Mouse (Mus musculus): ENCODE measurements around the gene Zfp11. TPM values are rescaled to one million over a fixed set of nuclear protein-coding genes. Genes with fewer than 3 reads are reported as not detected.
"Not testable (repeated sequence)": the region's sequence is repeated elsewhere in the genome, so short reads cannot be mapped to it uniquely, and the experiment has no call there.

Zfp11 gene
- total RNA-seq, 1 experiment: 1.6 TPM

- TF ChIP-seq ZNF384 (IDR thresholded peaks at IDR 0.05; ENCODE audit: low read depth, low read length): peak; percentile 83
- peak overlapping the region in 1 of 2 experiments; percentile 62; a peak in 2 of 4 replicates for H3K4me3 ChIP-seq (ENCODE audit: insufficient read depth in 1 of 2, low read depth in 1 of 2, low read length in 2 of 2, poor library complexity in 1 of 2, severe bottlenecking in 1 of 2)
- H3K4me1 ChIP-seq (ENCODE audit: control insufficient read depth in 2 of 2, insufficient read depth in 2 of 2, low read length in 2 of 2, poor library complexity in 1 of 2); H3K9me3 ChIP-seq (ENCODE audit: control insufficient read depth, insufficient read depth, low read depth, low read length); H3K27ac ChIP-seq (ENCODE audit: insufficient read depth, low read depth, low read length, poor library complexity, severe bottlenecking); DNase-seq (ENCODE audit: low read depth, low spot score); H3K9ac ChIP-seq (ENCODE audit: insufficient read depth, low read depth, low read length, poor library complexity, severe bottlenecking); in situ Hi-C loops (cut with MboI; ENCODE audit: low sequenced_read_pairs in 2 of 2, unreplicated experiment in 2 of 2); H3K36me3 ChIP-seq (ENCODE audit: control insufficient read depth, insufficient read depth, low read length, poor library complexity, severe bottlenecking): not testable (repeated sequence)
Observed at GRCm38 (mm10) chr5:129685141-129685540, 15.2 kb upstream of the Zfp11 start.

GRCm38 (mm10) chr5:129669453-129670035, 355 bp downstream of the Zfp11 start:
- no peak for DNase-seq (ENCODE audit: low read depth, low spot score)
- H3K4me3 ChIP-seq (ENCODE audit: insufficient read depth in 1 of 2, low read depth in 1 of 2, low read length in 2 of 2, poor library complexity in 1 of 2, severe bottlenecking in 1 of 2): peak overlapping the region; percentile 85 to 91
- no peaks in the 10 kb centered on the region for H3K36me3 ChIP-seq (ENCODE audit: control insufficient read depth, insufficient read depth, low read length, poor library complexity, severe bottlenecking)
- in situ Hi-C loops (cut with MboI; ENCODE audit: low sequenced_read_pairs in 2 of 2, unreplicated experiment in 2 of 2): no loop called here
- H3K9me3 ChIP-seq (ENCODE audit: control insufficient read depth, insufficient read depth, low read depth, low read length): no peaks in the 10 kb centered on the region
- peaks cover 0 to 4% of the 10 kb centered on the region in 2 experiments; a peak in 1 of 4 replicates for H3K4me1 ChIP-seq (ENCODE audit: control insufficient read depth in 2 of 2, insufficient read depth in 2 of 2, low read length in 2 of 2, poor library complexity in 1 of 2)
- peak overlapping the region; percentile 93 for H3K9ac ChIP-seq (ENCODE audit: insufficient read depth, low read depth, low read length, poor library complexity, severe bottlenecking)
- H3K27ac ChIP-seq (ENCODE audit: insufficient read depth, low read depth, low read length, poor library complexity, severe bottlenecking): no peak overlapping the region
- TF ChIP-seq HCFC1 (IDR thresholded peaks at IDR 0.05; ENCODE audit: borderline replicate concordance, insufficient read depth, low read length) (no peak), CHD2 (IDR thresholded peaks at IDR 0.05; ENCODE audit: low read depth, low read length) (no peak), ZC3H11A (IDR thresholded peaks at IDR 0.05; ENCODE audit: borderline replicate concordance, low read depth, low read length) (no peak), ZNF384 (IDR thresholded peaks at IDR 0.05; ENCODE audit: low read depth, low read length) (no peak), MAFK (IDR thresholded peaks at IDR 0.05; ENCODE audit: insufficient read depth, low read depth, low read length) (no peak)

GRCm38 (mm10) chr5:129667851-129668250, 2.0 kb downstream of the Zfp11 start:
- no peak overlapping the region for H3K9ac ChIP-seq (ENCODE audit: insufficient read depth, low read depth, low read length, poor library complexity, severe bottlenecking)
- H3K4me3 ChIP-seq (ENCODE audit: insufficient read depth in 1 of 2, low read depth in 1 of 2, low read length in 2 of 2, poor library complexity in 1 of 2, severe bottlenecking in 1 of 2): no peak overlapping the region
- in situ Hi-C loops (cut with MboI; ENCODE audit: low sequenced_read_pairs in 2 of 2, unreplicated experiment in 2 of 2): no loop called here
- no peak overlapping the region for H3K27ac ChIP-seq (ENCODE audit: insufficient read depth, low read depth, low read length, poor library complexity, severe bottlenecking)
- H3K9me3 ChIP-seq (ENCODE audit: control insufficient read depth, insufficient read depth, low read depth, low read length): no peaks in the 10 kb centered on the region
- peaks cover 0 to 4% of the 10 kb centered on the region in 2 experiments; a peak in 1 of 4 replicates for H3K4me1 ChIP-seq (ENCODE audit: control insufficient read depth in 2 of 2, insufficient read depth in 2 of 2, low read length in 2 of 2, poor library complexity in 1 of 2)
- DNase-seq (ENCODE audit: low read depth, low spot score): no peak
- H3K36me3 ChIP-seq (ENCODE audit: control insufficient read depth, insufficient read depth, low read length, poor library complexity, severe bottlenecking): no peaks in the 10 kb centered on the region
- TF ChIP-seq ZC3H11A (IDR thresholded peaks at IDR 0.05; ENCODE audit: borderline replicate concordance, low read depth, low read length) (no peak), HCFC1 (IDR thresholded peaks at IDR 0.05; ENCODE audit: borderline replicate concordance, insufficient read depth, low read length) (no peak), MAFK (IDR thresholded peaks at IDR 0.05; ENCODE audit: insufficient read depth, low read depth, low read length) (no peak), ZNF384 (IDR thresholded peaks at IDR 0.05; ENCODE audit: low read depth, low read length) (no peak), CHD2 (IDR thresholded peaks at IDR 0.05; ENCODE audit: low read depth, low read length) (no peak)

GRCm38 (mm10) chr5:129666271-129666909, 3.5 kb downstream of the Zfp11 start:
- Histone ChIP-seq H3K9me3 (ENCODE audit: control insufficient read depth, insufficient read depth, low read depth, low read length) (no peaks in the 10 kb centered on the region), H3K9ac (ENCODE audit: insufficient read depth, low read depth, low read length, poor library complexity, severe bottlenecking) (no peak overlapping the region), H3K4me3 (ENCODE audit: insufficient read depth in 1 of 2, low read depth in 1 of 2, low read length in 2 of 2, poor library complexity in 1 of 2, severe bottlenecking in 1 of 2) (no peak overlapping the region), H3K27ac (ENCODE audit: insufficient read depth, low read depth, low read length, poor library complexity, severe bottlenecking) (no peak overlapping the region), H3K36me3 (ENCODE audit: control insufficient read depth, insufficient read depth, low read length, poor library complexity, severe bottlenecking) (no peaks in the 10 kb centered on the region), H3K4me1 (ENCODE audit: control insufficient read depth in 2 of 2, insufficient read depth in 2 of 2, low read length in 2 of 2, poor library complexity in 1 of 2) (peaks cover 0 to 4% of the 10 kb centered on the region in 2 experiments; a peak in 1 of 4 replicates)
- DNase-seq (ENCODE audit: low read depth, low spot score): no peak
- in situ Hi-C loops (cut with MboI; ENCODE audit: low sequenced_read_pairs in 2 of 2, unreplicated experiment in 2 of 2): no loop called here
- TF ChIP-seq ZC3H11A (IDR thresholded peaks at IDR 0.05; ENCODE audit: borderline replicate concordance, low read depth, low read length) (no peak), MAFK (IDR thresholded peaks at IDR 0.05; ENCODE audit: insufficient read depth, low read depth, low read length) (no peak), ZNF384 (IDR thresholded peaks at IDR 0.05; ENCODE audit: low read depth, low read length) (no peak), HCFC1 (IDR thresholded peaks at IDR 0.05; ENCODE audit: borderline replicate concordance, insufficient read depth, low read length) (no peak), CHD2 (IDR thresholded peaks at IDR 0.05; ENCODE audit: low read depth, low read length) (no peak)
